Mouse (Mus musculus): ENCODE measurements at regions not wholly inside any gene's neighbourhood (a gene's known extent, or its start where the extent isn't known, plus 50 kb on each side); places are given as distances from the start of the nearest gene placed in this dataset.

DNA sequence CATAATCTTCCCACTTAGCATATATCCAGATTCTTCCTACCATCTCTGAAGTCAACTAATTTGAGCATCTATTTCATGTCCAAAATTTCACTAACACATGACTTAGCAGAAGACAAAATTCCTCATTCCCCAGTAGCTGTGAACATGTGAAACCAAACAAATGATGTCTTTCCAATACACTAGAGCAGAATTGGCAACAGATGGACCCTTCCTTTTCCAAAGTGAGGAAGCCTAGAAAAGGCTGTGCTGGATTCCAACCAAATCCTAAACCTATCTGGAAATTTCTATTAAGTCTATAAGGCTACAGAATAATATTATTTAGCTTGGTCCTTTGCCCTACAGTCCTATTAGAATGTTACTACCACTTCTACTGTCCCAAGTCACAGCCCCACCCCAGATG, 253.3 kb downstream of the Olfm4 start:
- intact Hi-C loops (cut with DNase I) = no loop called here
- DNase-seq (ENCODE audit: low spot score in 2 of 2) = no peak

DNA sequence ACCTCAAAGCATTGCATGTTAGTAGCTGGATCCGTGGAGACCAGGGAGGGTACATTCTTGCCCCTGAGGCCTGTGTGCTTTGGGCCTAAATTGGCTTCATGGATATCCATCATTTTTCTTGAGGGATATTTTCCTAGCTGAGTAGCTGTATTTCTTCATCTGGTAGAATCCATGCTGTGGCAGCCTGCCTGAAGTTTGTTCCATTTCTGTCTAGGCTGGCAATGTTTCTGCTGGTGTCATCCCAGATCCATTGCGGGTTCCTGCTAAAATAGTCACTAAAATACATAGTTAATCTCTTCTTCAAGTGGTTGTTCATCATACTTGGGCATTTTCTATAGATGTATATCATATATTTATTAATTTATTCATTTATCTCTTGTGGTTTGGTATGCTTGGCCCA, 253.7 kb downstream of the Olfm4 start:
- DNase-seq (ENCODE audit: low spot score in 2 of 2) = peak; percentile 36 to 50
- intact Hi-C loops (cut with DNase I) = no loop called here

DNA sequence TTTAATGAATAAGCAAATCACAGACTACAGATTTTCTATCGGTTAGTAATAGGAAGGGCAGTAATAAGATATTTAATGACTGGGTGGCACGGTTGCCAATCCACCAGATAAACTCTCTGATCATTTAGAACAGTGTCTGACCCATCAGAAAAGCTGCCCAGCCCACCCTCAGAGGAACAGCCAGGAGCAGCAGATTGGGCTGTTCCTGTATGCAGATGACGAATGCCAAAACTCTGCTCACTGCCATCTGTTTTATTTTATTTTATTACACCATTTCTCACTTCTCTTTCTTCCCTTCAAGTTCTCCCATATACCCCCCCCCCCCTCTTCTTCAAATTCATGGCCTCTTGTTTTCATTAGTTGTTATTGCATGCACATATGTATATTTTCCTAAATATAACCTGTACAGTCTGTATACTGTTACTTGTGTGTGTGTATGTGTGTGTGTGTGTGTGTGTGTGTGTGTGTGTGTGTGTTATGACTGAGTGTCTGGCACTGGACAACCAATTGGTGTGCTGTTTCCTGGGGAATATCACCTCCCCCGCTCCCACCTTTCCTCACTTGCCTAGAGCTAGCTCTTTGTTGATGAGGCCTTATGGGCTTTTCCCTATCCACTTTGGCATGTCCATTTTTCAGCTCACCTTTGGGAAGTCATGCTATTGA, 260.9 kb downstream of the Olfm4 start:
- DNase-seq (ENCODE audit: low spot score in 2 of 2) = no peak

DNA sequence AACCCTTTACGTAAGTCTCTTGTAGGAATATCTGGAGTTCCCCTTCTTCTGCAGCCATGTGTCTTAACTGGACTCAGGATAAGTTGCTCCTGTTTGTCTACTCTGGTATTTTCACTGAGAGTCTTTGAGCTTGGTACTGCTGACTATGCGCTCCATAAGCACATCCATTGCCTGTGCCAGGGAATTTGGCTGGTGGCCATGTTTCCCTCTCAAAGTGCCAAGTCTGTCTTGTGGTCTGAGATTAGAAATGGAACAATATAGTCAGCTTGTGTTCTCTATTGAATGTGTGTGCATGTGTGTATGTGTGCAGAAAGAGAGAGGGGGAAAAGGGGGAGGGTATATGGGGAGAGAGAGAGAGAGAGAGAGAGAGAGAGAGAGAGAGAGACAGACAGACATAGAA, 263.7 kb downstream of the Olfm4 start:
- DNase-seq (ENCODE audit: low spot score in 2 of 2) = peak; percentile 69 to 76
- intact Hi-C loops (cut with DNase I) = no loop called here

More for the DNA sequence above, 260.9 kb downstream of the Olfm4 start:
- intact Hi-C loops (cut with DNase I) = no loop called here

DNA sequence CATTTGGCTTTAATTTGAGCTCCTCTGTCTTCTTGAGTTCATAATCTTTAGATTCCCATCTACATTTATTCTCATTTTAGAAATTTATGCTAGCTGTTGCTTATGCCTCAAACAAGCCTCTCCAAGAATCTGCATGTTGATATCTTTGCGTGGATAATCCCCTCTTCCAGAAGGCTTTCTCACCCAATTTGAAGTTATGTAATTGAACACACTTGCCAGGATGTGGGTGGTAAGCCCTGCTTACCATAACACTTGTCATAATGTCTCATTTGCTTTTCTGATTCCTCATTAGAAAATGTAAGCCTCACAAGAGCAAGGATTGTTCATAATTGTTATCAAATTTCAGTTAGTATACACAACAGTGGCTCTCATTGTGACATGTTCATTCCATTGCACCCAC, 266.0 kb downstream of the Olfm4 start:
- intact Hi-C loops (cut with DNase I) = no loop called here

DNA sequence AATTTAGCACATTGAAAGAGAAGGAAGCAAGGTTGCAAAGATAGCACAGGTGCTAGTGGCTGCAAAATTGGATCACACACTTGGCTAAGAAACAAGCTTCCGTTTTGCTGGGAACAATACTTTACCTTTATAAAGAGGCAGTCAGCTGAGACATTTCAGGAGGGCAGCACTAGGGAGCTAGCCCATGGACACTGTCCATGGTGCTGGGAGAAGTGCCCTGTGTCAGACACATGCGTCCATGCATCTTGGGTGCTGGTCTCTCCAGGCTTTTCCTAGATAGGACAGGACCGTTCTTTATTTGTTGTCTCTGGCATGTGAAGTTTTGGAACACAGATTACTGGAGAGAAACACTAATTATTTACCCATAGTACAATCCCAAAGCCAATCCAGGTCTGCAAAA, 273.2 kb downstream of the Olfm4 start:
- no peak for DNase-seq (ENCODE audit: low spot score in 2 of 2)
- intact Hi-C loops (cut with DNase I) = no loop called here

More for the DNA sequence above, 266.0 kb downstream of the Olfm4 start:
- peak in 1 of 2 experiments; percentile 60 for DNase-seq (ENCODE audit: low spot score in 2 of 2)

DNA sequence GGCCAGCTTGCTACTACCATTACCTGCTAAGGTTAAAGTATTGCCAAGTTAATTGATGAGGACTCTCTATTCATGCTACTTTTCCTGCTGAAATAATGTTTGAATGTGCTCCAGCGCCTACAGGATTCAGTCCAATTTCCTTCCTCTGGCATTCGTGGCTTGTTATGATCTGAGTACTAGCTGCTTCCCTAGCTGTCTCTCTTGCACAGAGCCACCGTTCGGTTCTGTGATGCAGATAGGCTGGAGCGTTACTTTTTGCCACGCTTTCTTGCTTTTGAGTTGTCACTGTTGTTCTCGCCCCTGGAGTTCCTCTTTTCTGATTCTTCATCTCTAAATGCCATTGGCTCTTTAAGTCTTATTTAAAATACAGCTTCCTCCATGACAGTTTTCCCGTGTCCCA, 279.3 kb downstream of the Olfm4 start:
- intact Hi-C loops (cut with DNase I) = no loop called here
- peak; percentile 24 to 55 for DNase-seq (ENCODE audit: low spot score in 2 of 2)

DNA sequence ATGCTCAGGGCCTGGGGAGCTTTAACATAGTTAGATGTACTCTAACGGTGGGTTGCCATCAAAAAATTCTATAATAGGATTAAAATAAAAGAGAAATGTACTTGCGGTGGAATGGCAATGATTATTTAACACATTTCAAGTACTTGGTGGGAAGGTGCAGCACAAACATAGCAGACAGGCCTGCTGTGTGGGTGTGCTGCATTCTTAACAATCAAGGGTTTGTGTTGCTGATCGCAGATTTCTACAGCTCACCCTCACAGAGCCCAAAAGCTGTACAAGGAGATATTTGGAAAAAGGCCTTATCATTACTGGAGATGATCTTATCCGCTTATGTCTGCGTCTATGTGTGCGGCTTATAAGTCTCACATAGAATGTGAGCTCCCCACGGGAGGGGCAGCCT, 281.2 kb downstream of the Olfm4 start:
- peak; percentile 31 to 61 for DNase-seq (ENCODE audit: low spot score in 2 of 2)
- intact Hi-C loops (cut with DNase I) = loop anchor here (5.0 kb wide), 1 partner anchor 582 kb away; no protein-coding TSS in a partner anchor

DNA sequence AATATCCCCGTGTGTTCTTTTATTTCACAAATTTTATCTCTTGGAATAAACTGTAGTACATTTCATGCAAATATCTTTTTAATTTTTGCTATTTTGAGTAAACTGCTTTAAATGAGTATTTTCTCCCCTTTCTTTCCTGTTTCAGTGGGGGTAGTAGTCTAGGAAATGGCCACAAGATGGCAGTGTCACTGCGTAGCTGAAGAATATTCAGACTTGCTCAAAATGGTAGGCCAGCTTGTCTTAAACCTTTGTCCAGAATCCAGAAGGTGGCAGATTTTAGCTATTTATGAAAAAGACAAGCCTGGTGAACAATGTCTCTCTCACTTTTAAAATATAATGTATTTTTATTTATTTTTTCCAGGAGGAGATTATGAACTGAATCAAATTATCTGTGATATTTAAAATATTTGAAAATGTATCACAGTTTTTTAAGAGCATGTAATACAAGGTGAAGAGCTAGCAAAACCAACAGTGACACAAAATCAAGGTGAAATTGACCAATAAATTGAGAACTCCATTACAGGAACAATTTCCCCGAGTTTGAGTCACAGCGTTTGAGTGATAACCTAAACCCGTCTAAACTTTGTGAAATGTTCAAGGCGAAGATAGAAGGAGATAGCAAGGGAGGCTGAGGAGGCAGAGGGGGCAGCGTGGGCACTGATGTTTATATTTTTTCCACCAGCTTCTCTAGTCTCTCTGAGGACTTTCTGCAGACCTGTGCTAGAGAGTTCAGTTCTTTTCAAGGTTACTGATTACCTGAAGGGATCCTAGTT, 285.5 kb downstream of the Olfm4 start:
- peak; percentile 91 for DNase-seq (ENCODE audit: low spot score in 2 of 2)
- intact Hi-C loops (cut with DNase I) = loop anchor here (5.0 kb wide), 1 partner anchor 578 kb away; no protein-coding TSS in a partner anchor

DNA sequence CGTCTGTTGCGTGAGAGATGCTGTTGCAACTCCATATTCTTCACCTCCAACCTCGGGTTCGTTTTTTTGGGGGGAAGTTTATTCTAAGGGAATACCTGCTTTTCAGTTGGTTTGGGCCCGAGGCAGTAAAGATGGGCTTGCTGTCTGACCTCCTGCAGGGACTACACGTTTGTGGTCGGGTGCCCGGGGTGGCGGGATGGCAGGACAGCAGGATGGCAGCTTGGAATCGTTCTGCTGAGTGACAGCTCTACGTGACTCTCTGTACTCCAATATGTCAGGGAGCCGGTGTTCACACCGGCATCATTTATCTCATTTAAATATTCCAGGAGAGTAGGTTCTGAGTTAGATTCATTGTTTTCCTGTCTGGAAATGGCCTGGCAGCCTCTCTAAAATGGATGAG, 286.2 kb downstream of the Olfm4 start:
- no peak for DNase-seq (ENCODE audit: low spot score in 2 of 2)
- intact Hi-C loops (cut with DNase I) = no loop called here

DNA sequence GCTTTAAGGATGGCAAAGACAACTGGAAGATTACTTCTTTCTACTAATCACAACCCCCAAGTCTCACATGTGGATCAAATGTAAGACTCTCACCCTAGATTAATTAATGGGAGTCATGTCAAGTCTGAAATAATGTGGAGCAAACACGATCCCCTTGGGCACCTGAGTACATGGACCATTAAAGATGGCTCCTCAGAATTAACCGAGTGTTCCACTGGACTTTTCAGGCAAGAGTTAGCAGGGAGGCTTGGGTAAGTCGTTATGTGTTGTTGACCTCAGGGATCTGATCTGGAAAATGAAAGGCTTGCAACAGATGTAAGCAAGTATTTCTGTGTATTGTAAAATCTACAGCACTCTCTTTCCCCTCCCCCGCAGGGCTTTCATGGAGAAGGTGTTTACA, 296.3 kb downstream of the Olfm4 start:
- DNase-seq (ENCODE audit: low spot score in 2 of 2) = no peak

DNA sequence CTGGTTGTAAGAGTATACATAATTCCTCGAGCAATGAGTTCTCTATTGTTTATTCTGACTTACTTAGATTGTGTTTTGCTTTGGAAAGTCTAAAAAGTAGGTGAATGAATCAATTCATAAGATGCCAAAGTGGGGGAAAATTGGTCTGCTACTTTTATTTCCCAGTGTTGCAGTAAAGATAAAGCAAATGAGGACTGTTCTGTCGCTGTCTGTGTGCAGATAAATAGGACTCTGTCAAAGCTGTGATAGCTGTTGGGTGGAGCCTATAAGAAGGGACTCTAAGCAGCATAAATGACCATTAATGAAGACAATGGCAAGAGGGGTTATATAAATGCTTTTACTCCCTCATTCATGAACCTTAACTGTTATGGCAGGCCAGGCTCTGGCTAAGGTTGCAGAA, 299.8 kb downstream of the Olfm4 start:
- intact Hi-C loops (cut with DNase I) = no loop called here
- no peak for DNase-seq (ENCODE audit: low spot score in 2 of 2)

More for the DNA sequence above, 296.3 kb downstream of the Olfm4 start:
- intact Hi-C loops (cut with DNase I) = no loop called here

DNA sequence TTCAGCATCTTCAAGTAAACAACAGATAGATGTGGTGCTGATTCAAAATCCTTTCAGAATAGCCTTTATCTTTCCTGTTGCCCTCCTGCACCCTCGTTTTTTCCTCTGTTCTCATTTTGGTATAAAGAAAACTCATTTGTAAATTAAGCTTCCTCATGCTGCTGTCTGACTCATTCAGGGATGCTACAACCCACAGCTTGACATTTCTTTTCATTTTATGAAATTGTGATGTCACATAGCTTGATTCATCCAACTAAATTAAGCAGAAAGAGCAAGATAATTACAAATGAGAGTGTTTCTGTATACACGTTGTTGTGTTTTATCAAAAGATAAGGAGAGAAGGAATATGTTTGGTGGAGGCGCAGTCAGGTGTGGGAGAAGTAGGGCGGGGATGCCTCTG, 307.5 kb downstream of the Olfm4 start:
- intact Hi-C loops (cut with DNase I) = no loop called here
- no peak for DNase-seq (ENCODE audit: low spot score in 2 of 2)

DNA sequence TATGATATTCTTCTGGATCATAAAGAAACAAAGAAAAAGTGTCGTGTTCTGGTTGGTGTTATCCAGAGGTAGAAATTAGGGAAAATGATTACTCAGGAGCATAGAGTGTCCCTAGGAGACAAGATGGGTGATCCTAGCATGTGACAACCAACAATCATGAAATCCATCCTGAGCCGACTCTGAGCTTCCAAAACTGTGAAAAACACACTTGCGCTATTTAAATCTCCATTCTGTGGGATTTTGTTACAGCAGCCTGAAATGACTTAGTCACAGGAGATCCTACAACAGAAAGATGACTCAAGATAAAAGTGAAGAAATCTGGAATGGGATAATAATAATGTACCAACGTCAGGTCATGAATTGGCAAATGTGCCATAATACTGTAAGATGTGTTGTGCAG, 309.5 kb downstream of the Olfm4 start:
- DNase-seq (ENCODE audit: low spot score in 2 of 2) = peak in 1 of 2 experiments; percentile 12
- intact Hi-C loops (cut with DNase I) = no loop called here

DNA sequence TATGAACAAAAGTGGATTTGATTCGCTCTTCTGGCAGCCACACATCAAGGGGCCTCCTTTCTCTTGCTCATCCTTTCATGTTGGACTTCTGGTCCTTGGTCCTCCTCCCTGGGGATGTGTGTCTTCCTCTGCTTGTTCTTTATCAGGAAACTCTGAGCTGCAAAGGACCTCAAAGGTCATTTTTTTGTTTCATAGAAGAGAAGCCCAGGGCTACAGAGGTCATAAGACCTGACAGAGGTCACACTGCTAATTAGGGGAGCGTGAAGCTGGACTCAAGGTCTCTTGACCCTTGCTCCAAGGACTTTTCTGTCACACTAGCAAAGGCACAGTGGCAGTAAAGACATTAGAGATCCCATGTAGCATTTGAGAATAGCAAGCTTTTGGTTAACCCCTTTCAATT, 345.8 kb downstream of the Olfm4 start:
- intact Hi-C loops (cut with DNase I) = no loop called here
- no peak for DNase-seq (ENCODE audit: low spot score in 2 of 2)

DNA sequence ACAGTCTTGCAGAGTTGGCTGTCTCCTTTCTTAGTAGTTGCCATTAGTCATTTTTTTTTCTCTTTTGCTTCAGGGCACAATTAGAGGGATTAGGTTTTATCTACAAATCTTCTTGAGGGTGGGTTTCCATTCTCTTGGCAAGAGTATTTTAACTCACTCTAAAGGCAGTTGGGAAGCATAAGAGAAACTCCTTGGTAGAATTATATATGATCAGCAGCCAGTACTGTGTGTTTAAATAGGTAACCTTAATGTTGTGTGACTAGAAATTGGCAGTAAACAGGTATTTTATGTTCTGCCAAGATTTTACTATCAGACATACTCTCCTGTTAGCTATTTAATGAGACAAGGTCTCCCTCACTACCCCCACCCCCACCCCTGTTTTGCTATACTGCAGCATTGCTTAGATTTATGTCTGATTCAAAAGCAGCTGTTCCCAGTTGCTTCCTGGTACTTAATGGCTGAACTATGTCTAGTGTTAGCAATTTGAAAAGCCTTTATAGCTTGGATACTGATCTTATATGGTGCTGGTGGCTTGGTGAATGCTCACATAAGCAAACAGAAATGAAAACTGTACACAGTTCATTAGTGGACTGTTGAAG, 378.2 kb downstream of the Olfm4 start:
- intact Hi-C loops (cut with DNase I) = no loop called here
- DNase-seq (ENCODE audit: low spot score in 2 of 2) = no peak

DNA sequence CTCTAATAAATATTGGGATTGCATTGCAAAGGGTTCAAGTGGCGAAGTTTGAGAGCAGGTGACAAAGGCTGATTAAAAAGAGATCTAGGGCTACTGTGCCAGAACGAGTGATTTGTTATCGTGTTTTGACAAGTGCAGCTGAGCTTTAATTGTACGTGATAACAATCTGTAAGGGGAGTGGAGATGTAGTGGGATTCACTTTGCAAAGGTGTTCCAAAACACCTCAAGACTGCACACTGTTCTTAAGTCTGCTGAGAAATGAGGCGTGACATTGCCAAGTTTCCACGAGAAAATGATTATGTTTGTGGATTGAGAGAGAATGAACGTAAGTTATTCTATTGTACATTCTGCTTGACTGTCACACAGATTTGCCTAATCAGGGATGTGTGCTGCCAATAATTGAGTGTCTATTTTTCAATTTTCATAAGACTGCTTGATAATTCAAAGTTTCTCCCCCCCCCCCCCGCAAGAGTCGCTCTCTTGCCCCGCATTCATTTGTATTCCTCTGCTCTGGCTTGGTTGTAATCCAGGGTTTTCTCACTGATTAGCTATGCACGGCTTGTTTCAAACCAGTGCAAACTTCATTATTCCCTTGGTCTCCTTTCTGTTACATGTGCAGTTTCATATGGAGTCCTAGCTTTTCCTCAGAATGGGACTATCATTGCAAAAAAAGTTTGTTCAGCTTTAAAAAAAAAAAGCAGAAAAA, 385.7 kb downstream of the Olfm4 start:
- intact Hi-C loops (cut with DNase I) = no loop called here
- DNase-seq (ENCODE audit: low spot score in 2 of 2) = no peak

DNA sequence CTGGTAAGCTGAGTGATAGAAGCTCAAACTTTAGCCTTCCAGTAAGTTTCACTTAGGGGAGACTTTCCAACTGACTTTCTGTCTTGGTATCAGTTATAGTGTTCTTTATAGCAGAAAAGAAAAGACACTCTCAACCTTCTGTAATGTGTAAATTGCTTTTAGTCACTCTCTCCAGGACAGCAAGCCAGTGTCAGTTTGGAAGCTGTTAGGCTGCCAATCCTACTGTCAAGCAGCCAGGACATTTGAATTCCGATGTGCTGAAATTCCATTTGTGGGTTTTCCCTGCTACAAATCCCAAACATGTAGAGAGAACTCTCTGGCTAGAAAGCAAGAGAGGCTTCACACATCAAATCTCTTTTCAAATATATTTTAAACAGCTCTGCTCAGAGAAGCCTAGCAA, 390.4 kb downstream of the Olfm4 start:
- intact Hi-C loops (cut with DNase I) = no loop called here
- no peak for DNase-seq (ENCODE audit: low spot score in 2 of 2)

DNA sequence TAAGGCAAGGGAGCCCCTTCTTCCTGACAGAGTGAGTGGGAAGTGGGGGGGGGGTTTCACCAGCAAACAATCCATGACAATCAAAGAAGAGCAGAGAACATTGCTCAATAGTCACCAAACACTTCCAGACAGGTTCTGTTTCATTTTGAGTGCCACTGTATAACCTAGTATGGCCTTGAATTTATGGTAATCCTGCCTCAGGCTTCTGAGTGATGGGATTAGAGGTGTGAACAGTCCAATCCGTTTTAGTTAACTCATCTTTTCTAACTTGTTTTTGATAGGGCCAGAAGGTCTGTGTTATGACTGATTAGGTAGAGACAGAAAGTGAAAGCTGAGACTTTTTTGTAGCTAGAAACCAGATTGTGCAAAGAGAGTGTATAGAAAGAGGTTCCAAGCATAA, 393.2 kb downstream of the Olfm4 start:
- intact Hi-C loops (cut with DNase I) = no loop called here
- DNase-seq (ENCODE audit: low spot score in 2 of 2) = no peak

DNA sequence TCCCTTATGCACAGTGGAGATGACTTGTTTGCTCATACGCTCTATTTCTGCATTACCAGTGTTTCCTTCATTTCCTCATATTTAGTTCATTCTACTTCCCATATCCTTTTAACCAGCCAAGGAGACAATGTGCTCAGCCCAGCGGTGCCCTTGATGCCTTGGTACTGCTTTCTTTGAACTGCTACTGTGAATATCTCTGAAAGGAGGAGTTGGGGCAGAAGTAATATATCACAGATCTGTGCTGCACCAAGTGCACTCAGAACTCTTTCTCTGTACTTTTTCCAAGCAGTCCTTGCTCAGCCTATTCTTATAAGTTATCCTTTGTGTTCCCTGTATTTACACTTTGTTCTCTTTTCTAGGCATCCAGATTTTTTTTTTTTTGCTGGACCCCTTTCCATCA, 407.5 kb downstream of the Olfm4 start:
- no peak for DNase-seq (ENCODE audit: low spot score in 2 of 2)
- intact Hi-C loops (cut with DNase I) = no loop called here
